Mouse (Mus musculus): ENCODE measurements at regions not wholly inside any gene's neighbourhood (a gene's known extent, or its start where the extent isn't known, plus 50 kb on each side); places are given as distances from the start of the nearest gene placed in this dataset.
"Not testable (repeated sequence)": the region's sequence is repeated elsewhere in the genome, so short reads cannot be mapped to it uniquely, and the experiment has no call there.

GRCm38 (mm10) chr6:123930951-123931350, 77.7 kb upstream of the Vmn2r25 start:
- DNase-seq (ENCODE audit: low read depth in 1 of 2, low spot score in 2 of 2), result peak; percentile 2 to 54
- not testable (repeated sequence) for H3K27me3 ChIP-seq (ENCODE audit: control insufficient read depth, insufficient read depth, low read length); H3K4me1 ChIP-seq (ENCODE audit: control insufficient read depth, insufficient read depth, insufficient read length); H3K36me3 ChIP-seq (ENCODE audit: control insufficient read depth, insufficient read depth, low read length); H3K4me3 ChIP-seq (ENCODE audit: extremely low read depth, insufficient read depth, insufficient read length); H3K27ac ChIP-seq (ENCODE audit: insufficient read depth, low read length)
- 0% methylated on average over 3 of the region's 6 CpGs for WGBS

GRCm38 (mm10) chr6:123937930-123938329, 84.7 kb upstream of the Vmn2r25 start:
- TF ChIP-seq POLR2A (IDR thresholded peaks at IDR 0.05; ENCODE audit: low read depth, low read length), result no peak
- TF ChIP-seq CTCF (IDR thresholded peaks at IDR 0.05; ENCODE audit: extremely low read depth, insufficient read depth, insufficient read length, insufficient replicate concordance), result no peak
- Histone ChIP-seq H3K27ac (ENCODE audit: insufficient read depth, low read length) (no peak overlapping the region), H3K4me3 (ENCODE audit: extremely low read depth, insufficient read depth, insufficient read length) (no peak overlapping the region), H3K36me3 (ENCODE audit: control insufficient read depth, insufficient read depth, low read length) (no peaks in the 10 kb centered on the region), H3K27me3 (ENCODE audit: control insufficient read depth, insufficient read depth, low read length) (no peaks in the 10 kb centered on the region), H3K4me1 (ENCODE audit: control insufficient read depth, insufficient read depth, insufficient read length) (peaks cover 4% of the 10 kb centered on the region; the same call in 1 of the 2 replicates)
- DNase-seq (ENCODE audit: low read depth in 1 of 2, low spot score in 2 of 2), result no peak
- 77% methylated on average over 2 of the region's 2 CpGs for WGBS

- DNase-seq (ENCODE audit: low read depth in 1 of 2, low spot score in 2 of 2), result peak in 1 of 2 experiments; percentile 60
- no peak overlapping the region for H3K27ac ChIP-seq (ENCODE audit: insufficient read depth, low read length)
- no peaks in the 10 kb centered on the region for H3K27me3 ChIP-seq (ENCODE audit: control insufficient read depth, insufficient read depth, low read length)
- WGBS, result 4% methylated on average over 2 of the region's 2 CpGs
- TF ChIP-seq CTCF (IDR thresholded peaks at IDR 0.05; ENCODE audit: extremely low read depth, insufficient read depth, insufficient read length, insufficient replicate concordance), result no peak
- no peak overlapping the region for H3K4me3 ChIP-seq (ENCODE audit: extremely low read depth, insufficient read depth, insufficient read length)
- H3K36me3 ChIP-seq (ENCODE audit: control insufficient read depth, insufficient read depth, low read length), result no peaks in the 10 kb centered on the region
- H3K4me1 ChIP-seq (ENCODE audit: control insufficient read depth, insufficient read depth, insufficient read length), result peaks cover 3% of the 10 kb centered on the region
These were observed 63.0 kb upstream of the Vmn2r26 start for GRCm38 (mm10) chr6:123961321-123961720.

GRCm38 (mm10) chr6:123971180-123971579, 53.2 kb upstream of the Vmn2r26 start:
- DNase-seq (ENCODE audit: low read depth in 1 of 2, low spot score in 2 of 2), result peak in 1 of 2 experiments; percentile 34
- no peak overlapping the region for H3K4me3 ChIP-seq (ENCODE audit: extremely low read depth, insufficient read depth, insufficient read length)

More at GRCm38 (mm10) chr6:123971180-123971579, 53.2 kb upstream of the Vmn2r26 start:
- no peaks in the 10 kb centered on the region for H3K36me3 ChIP-seq (ENCODE audit: control insufficient read depth, insufficient read depth, low read length)
- no peak overlapping the region for H3K27ac ChIP-seq (ENCODE audit: insufficient read depth, low read length)
- no peak for TF ChIP-seq POLR2A (IDR thresholded peaks at IDR 0.05; ENCODE audit: low read depth, low read length)
- no peak for TF ChIP-seq CTCF (IDR thresholded peaks at IDR 0.05; ENCODE audit: extremely low read depth, insufficient read depth, insufficient read length, insufficient replicate concordance)
- no peaks in the 10 kb centered on the region; the same call in 1 of the 2 replicates for H3K4me1 ChIP-seq (ENCODE audit: control insufficient read depth, insufficient read depth, insufficient read length)
- H3K27me3 ChIP-seq (ENCODE audit: control insufficient read depth, insufficient read depth, low read length), result no peaks in the 10 kb centered on the region

All from spleen, adult 2 months (tissue).